Mouse (Mus musculus) G1E (cell line): Measurements from ENCODE around the gene 6820408C15Rik.

Experiments used
- CTCF ChIP-seq: IDR thresholded peaks from 2 replicates; pipeline ENCODE4 v1.5.1; 2012; ENCODE audit warnings: low read depth, low read length, inconsistent platforms, mixed read lengths
- GATA2 ChIP-seq: IDR thresholded peaks from 2 replicates; pipeline ENCODE4 v1.6.1; 2012; ENCODE audit warnings: low read depth, low read length, inconsistent platforms, borderline replicate concordance
- POLR2AphosphoS5 ChIP-seq: IDR thresholded peaks from 2 replicates; pipeline ENCODE4 v1.6.1; 2012; ENCODE audit warnings: low read depth, low read length, inconsistent platforms; ENCODE audit not compliant: insufficient replicate concordance

- no peak for TF ChIP-seq GATA2
- TF ChIP-seq CTCF, result no peak
- no peak for TF ChIP-seq POLR2AphosphoS5
Observed at GRCm38 (mm10) chr2:152412526-152413157, 2.7 kb upstream of the 6820408C15Rik start.
